Mouse (Mus musculus) midbrain, embryonic 14.5 days (tissue): Measurements from ENCODE around the gene Cox15. TPM values are rescaled to one million over a fixed set of nuclear protein-coding genes. Genes with fewer than 3 reads are reported as not detected.

Experiments
- ATAC-seq: fragments of 200-750 bp; cut with Nextera tagmentation; 2 replicates; pipeline ENCODE4 v1.8.0; 2017; ENCODE audit warnings: moderate number of reproducible peaks, moderate library complexity; ENCODE audit not compliant: low FRiP score, low TSS enrichment
- DNase-seq: peaks from one replicate; pipeline ENCODE4 v3.0.0-alpha.2; 2015
- H3K27ac ChIP-seq: fragments of 300-500 bp; sonication (generic); replicated peaks from 2 replicates; pipeline ENCODE4 v1.5.1; 2014; ENCODE audit warnings: mild to moderate bottlenecking, low read depth, low read length, moderate library complexity
- H3K27me3 ChIP-seq: fragments of 300-500 bp; sonication (generic); 2 replicates; pipeline ENCODE4 v1.6.1; 2014; ENCODE audit warnings: low read length, control low read depth, mixed read lengths; ENCODE audit not compliant: control insufficient read depth, insufficient read depth
- H3K36me3 ChIP-seq: fragments of 300-500 bp; sonication (generic); 2 replicates; pipeline ENCODE4 v1.6.1; 2014; ENCODE audit warnings: low read length, control low read depth; ENCODE audit not compliant: control insufficient read depth, insufficient read depth
- H3K4me1 ChIP-seq: fragments of 300-500 bp; sonication (generic); 2 replicates; pipeline ENCODE4 v1.6.1; 2014; ENCODE audit warnings: mild to moderate bottlenecking, antibody characterized with exemption, low read length, control low read depth; ENCODE audit not compliant: control insufficient read depth, insufficient read depth
- H3K4me2 ChIP-seq: fragments of 300-500 bp; sonication (generic); 2 replicates; pipeline ENCODE4 v1.6.1; 2014; ENCODE audit warnings: mild to moderate bottlenecking, low read length, moderate library complexity
- H3K4me3 ChIP-seq: fragments of 300-500 bp; sonication (generic); replicated peaks from 2 replicates; pipeline ENCODE4 v1.5.1; 2014; ENCODE audit warnings: low read depth, low read length
- H3K9ac ChIP-seq: fragments of 300-500 bp; sonication (generic); replicated peaks from 2 replicates; pipeline ENCODE4 v1.6.1; 2014; ENCODE audit warnings: mild to moderate bottlenecking, low read length, moderate library complexity
- H3K9me3 ChIP-seq: fragments of 300-500 bp; sonication (generic); 2 replicates; pipeline ENCODE4 v1.6.1; 2016; ENCODE audit warnings: low read length, control low read depth, mixed read lengths; ENCODE audit not compliant: control insufficient read depth
- WGBS: fragments of 180-500 bp; shearing (Covaris S2); extraction: QIAGEN DNeasy Blood & Tissue Kit; methylation state at CpG from one replicate; pipeline ENCODE4 v1.1.7; 2014; 5-methylcytosine and 5-hydroxymethylcytosine counted together
- polyA plus RNA-seq: library from polyadenylated mRNA; unstranded; fragments of >200 nt; fragmentation: Nextera tagmentation; extraction: Ambion mirVana; gene quantifications from 2 replicates; pipeline ENCODE4 v1.2.1, GENCODE M21; 2014

Gene Cox15
- polyA plus RNA-seq, 1 experiment from 2014 or later = 10.6 TPM

DNA sequence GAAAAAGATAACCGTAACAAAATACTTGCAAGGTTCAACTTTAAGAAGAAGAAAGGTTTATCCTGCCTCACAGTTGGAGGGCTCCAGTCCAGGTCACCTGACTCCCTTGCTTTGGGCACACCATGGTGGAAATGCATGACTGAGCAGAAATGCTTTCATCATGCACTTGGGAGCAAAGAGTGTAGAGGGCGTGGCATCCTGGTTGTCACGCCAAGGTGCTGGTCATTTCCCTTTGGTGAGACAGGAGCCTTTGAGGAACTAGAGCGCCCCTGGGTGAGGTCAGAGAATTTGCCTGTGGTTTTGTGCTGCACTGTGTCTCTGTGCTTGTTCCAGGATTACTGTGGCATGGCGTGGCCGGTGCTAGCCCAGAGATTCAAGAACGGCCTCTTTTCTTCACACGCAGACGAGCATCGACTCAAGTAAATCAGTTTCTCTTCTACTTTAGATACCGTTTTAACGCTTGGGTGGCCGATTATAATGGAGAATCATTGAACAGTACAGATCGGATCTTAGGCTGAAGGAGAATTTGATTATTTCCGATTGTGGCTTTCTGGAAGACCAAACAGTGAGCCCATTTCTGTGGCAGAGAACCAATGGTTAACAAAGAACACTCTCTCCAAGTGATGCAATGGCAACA, 26.2 kb downstream of the Cox15 start:
- no peaks in the 10 kb centered on the region for H3K4me1 ChIP-seq
- no peaks in the 10 kb centered on the region for H3K27me3 ChIP-seq
- H3K4me2 ChIP-seq = no peak overlapping the region
- H3K27ac ChIP-seq = no peak overlapping the region
- H3K9ac ChIP-seq = no peak overlapping the region
- DNase-seq (no peak), ATAC-seq (no peak)
- no peak overlapping the region for H3K4me3 ChIP-seq
- H3K9me3 ChIP-seq = no peaks in the 10 kb centered on the region
- H3K36me3 ChIP-seq = peaks cover 62% of the 10 kb centered on the region
- WGBS = 79% methylated on average over 15 of the region's 15 CpGs

DNA sequence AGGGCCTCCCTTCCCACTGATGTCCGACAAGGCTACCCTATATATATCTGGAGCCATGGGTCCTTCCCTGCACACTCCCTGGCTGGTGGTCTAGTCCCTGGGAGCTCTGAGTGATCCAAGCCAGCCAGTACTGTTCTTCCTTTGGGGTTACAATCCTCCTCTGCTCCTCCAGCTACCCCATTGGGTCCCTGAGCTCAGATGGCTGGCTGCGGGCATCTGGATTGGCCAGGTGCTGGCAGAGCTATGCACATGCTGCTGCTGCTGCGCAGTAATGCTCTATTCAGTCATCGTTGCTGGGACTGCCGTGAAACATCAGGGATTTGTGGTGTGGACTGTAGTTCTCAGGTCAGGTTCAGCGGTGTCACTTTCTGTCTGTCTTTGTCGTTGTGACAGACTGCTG, 28.0 kb downstream of the Cox15 start:
- Histone ChIP-seq H3K36me3 (peaks cover 75% of the 10 kb centered on the region), H3K9ac (no peak overlapping the region), H3K9me3 (no peaks in the 10 kb centered on the region), H3K4me2 (no peak overlapping the region), H3K4me3 (no peak overlapping the region), H3K27ac (no peak overlapping the region), H3K4me1 (no peaks in the 10 kb centered on the region), H3K27me3 (no peaks in the 10 kb centered on the region)
- ATAC-seq (no peak), DNase-seq (no peak)
- 91% methylated on average over 7 of the region's 7 CpGs for WGBS

DNA sequence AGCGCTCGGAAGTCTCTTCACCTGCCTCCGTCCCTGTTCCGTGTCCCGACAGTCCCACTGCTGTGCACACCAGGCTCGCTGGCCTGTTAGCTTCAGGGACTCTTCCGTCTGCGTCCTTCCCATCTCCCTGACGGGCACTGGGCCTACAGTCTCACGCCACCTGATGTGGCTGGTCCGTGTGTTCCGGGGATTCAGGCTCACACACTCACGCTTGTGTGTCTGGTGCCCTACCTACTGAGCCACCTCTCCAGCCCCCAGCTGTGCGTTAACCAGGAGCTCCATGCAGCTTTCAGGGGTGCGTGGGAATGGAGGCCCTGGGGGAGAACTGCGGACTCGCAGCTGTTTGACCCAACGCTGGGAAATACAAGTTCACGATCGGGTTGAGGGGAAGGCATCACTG, 28.6 kb downstream of the Cox15 start:
- WGBS = 93% methylated on average over 20 of the region's 20 CpGs
- no peak overlapping the region for H3K4me2 ChIP-seq
- no peaks in the 10 kb centered on the region for H3K4me1 ChIP-seq
- no peak overlapping the region for H3K9ac ChIP-seq
- no peak overlapping the region for H3K27ac ChIP-seq
- ATAC-seq = no peak
- DNase-seq = no peak
- peaks cover 73% of the 10 kb centered on the region for H3K36me3 ChIP-seq
- no peaks in the 10 kb centered on the region for H3K9me3 ChIP-seq
- no peak overlapping the region for H3K4me3 ChIP-seq
- H3K27me3 ChIP-seq = no peaks in the 10 kb centered on the region

GRCm38 (mm10) chr19:43723501-43723900, 29.3 kb downstream of the Cox15 start:
- H3K4me3 ChIP-seq = no peak overlapping the region
- no peak overlapping the region for H3K9ac ChIP-seq
- DNase-seq (no peak), ATAC-seq (no peak)
- no peaks in the 10 kb centered on the region for H3K9me3 ChIP-seq
- H3K27me3 ChIP-seq = no peaks in the 10 kb centered on the region
- H3K36me3 ChIP-seq = peaks cover 75% of the 10 kb centered on the region
- 91% methylated on average over 10 of the region's 10 CpGs for WGBS
- H3K4me1 ChIP-seq = no peaks in the 10 kb centered on the region
- no peak overlapping the region for H3K4me2 ChIP-seq
- H3K27ac ChIP-seq = no peak overlapping the region

DNA sequence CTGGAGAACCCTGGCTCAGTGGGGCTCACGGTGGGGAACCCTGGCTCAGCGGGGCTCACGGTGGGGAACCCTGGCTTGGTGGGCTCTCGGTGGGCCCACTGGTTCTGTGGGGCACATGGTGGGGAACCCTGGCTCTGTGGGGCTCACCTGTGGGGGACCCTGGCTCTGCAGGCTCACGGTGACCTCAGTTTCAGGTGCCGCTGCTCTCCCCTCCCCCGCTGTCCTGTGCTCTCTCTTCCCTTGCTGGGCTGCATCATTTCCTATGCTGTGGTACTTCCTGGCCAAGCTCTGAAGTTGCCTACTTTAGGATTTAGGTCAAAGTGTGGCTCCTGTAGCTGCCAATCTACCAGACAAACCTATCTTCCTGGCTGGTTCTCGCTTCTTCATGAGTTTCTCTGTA, 29.9 kb downstream of the Cox15 start:
- Histone ChIP-seq H3K27me3 (no peaks in the 10 kb centered on the region), H3K27ac (no peak overlapping the region), H3K36me3 (peaks cover 75% of the 10 kb centered on the region), H3K4me2 (no peak overlapping the region), H3K9me3 (no peaks in the 10 kb centered on the region), H3K4me3 (no peak overlapping the region), H3K4me1 (no peaks in the 10 kb centered on the region), H3K9ac (no peak overlapping the region)
- 83% methylated on average over 8 of the region's 8 CpGs for WGBS
- no peak for ATAC-seq
- no peak for DNase-seq

- no peak overlapping the region for H3K4me2 ChIP-seq
- peaks cover 60% of the 10 kb centered on the region for H3K36me3 ChIP-seq
- H3K27me3 ChIP-seq = no peaks in the 10 kb centered on the region
- no peak overlapping the region for H3K27ac ChIP-seq
- H3K9ac ChIP-seq = no peak overlapping the region
- ATAC-seq = no peak
- DNase-seq = no peak
- no peaks in the 10 kb centered on the region for H3K4me1 ChIP-seq
- H3K4me3 ChIP-seq = no peak overlapping the region
- H3K9me3 ChIP-seq = no peaks in the 10 kb centered on the region
- WGBS = 95% methylated on average over 11 of the region's 11 CpGs
Measured at GRCm38 (mm10) chr19:43720061-43720460, 32.7 kb downstream of the Cox15 start.

DNA sequence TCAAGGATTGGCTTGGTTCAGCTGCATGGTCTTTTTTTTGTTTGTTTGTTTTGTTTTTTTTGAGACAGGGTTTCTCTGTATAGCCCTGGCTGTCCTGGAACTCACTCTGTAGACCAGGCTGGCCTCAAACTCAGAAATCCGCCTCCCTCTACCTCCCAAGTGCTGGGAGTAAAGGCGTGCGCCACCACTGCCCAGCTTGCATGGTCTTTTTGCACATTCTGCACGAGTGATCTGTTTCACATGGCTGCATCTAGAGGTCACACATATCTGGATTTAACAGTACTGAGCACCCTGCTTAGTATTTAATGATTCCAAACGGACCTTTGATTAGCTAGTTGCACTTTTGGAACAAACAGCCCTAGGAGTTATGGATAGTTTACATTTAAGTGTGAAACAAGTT, 40.8 kb downstream of the Cox15 start:
- Histone ChIP-seq H3K4me1 (no peaks in the 10 kb centered on the region), H3K4me3 (no peak overlapping the region), H3K27ac (no peak overlapping the region), H3K36me3 (peaks cover 34% of the 10 kb centered on the region), H3K9ac (no peak overlapping the region), H3K4me2 (no peak overlapping the region), H3K27me3 (no peaks in the 10 kb centered on the region), H3K9me3 (no peaks in the 10 kb centered on the region)
- DNase-seq (no peak), ATAC-seq (no peak)
- 76% methylated on average over 5 of the region's 5 CpGs for WGBS

DNA sequence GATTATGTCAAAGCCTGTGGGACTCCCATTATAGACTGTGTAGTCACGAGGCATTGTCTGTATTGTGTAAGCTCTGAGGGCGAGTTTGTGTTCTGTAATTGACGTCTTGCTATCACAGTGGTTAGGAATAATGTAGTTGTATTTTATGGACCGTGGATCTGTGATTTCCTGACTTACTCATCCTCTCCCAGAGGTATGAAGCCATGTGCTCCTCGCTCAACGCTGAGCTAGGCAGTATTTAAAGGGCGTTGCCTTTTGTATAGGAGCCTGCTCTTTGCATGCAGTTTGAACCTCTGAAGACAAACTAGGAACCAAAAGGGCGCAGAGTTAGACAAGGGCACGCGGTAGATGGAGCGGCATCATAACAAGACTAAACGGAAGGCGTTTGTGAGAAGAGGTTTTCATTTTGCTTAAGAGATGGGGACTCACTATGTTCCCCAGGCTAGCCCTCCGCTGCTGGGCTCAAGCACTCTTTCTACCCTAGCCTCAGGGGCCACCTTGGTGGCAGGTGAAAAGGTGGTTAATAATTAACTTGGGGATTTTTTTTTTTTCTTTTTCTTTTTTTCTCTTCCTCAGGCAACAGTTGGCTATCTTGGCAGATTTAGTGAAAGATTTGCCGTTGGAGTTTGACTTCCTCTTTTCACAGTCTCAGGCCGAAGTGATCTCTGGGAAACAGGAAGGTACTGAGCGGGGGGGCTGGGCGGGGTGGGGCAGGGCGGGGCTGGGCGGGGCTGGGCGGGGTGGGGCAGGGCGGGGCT, 41.5 kb downstream of the Cox15 start:
- Histone ChIP-seq H3K9me3 (no peaks in the 10 kb centered on the region), H3K4me3 (no peak overlapping the region), H3K9ac (no peak overlapping the region), H3K4me1 (no peaks in the 10 kb centered on the region), H3K4me2 (no peak overlapping the region), H3K27ac (no peak overlapping the region), H3K36me3 (peaks cover 37% of the 10 kb centered on the region), H3K27me3 (no peaks in the 10 kb centered on the region)
- ATAC-seq (no peak), DNase-seq (no peak)
- 61% methylated on average over 22 of the region's 22 CpGs for WGBS

- no peak overlapping the region for H3K4me2 ChIP-seq
- H3K9ac ChIP-seq = no peak overlapping the region
- H3K27me3 ChIP-seq = no peaks in the 10 kb centered on the region
- ATAC-seq (no peak), DNase-seq (peak; percentile 18)
- H3K9me3 ChIP-seq = no peaks in the 10 kb centered on the region
- H3K27ac ChIP-seq = no peak overlapping the region
- 63% methylated on average over 8 of the region's 8 CpGs for WGBS
- no peaks in the 10 kb centered on the region for H3K4me1 ChIP-seq
- peaks cover 50% of the 10 kb centered on the region for H3K36me3 ChIP-seq
- H3K4me3 ChIP-seq = no peak overlapping the region
Measured at GRCm38 (mm10) chr19:43709317-43709716, 43.5 kb downstream of the Cox15 start.
